Mouse (Mus musculus) forebrain, postnatal 0 days (tissue): Measurements from ENCODE around the gene Cyyr1. TPM values are rescaled to one million over a fixed set of nuclear protein-coding genes. Genes with fewer than 3 reads are reported as not detected.

ENCODE experiments used
- ATAC-seq: fragments of 200-750 bp; cut with Nextera tagmentation; 2 replicates; pipeline ENCODE4 v1.8.0; 2017; ENCODE audit warnings: mild to moderate bottlenecking, moderate library complexity
- DNase-seq: peaks from one replicate; pipeline ENCODE4 v3.0.0-alpha.2; 2015
- H3K27ac ChIP-seq: fragments of 300-500 bp; sonication (generic); 2 replicates; pipeline ENCODE4 v1.5.1; 2014; ENCODE audit warnings: low read depth, mild to moderate bottlenecking, antibody characterized with exemption, low read length, moderate library complexity, mixed read lengths
- H3K27me3 ChIP-seq: fragments of 300-500 bp; sonication (generic); 2 replicates; pipeline ENCODE4 v1.6.1; 2014; ENCODE audit warnings: mild to moderate bottlenecking, low read length, mixed read lengths; ENCODE audit not compliant: insufficient read depth
- H3K36me3 ChIP-seq: fragments of 300-500 bp; sonication (generic); 2 replicates; pipeline ENCODE4 v1.6.1; 2014; ENCODE audit warnings: mild to moderate bottlenecking, moderate library complexity; ENCODE audit not compliant: insufficient read depth
- H3K4me1 ChIP-seq: fragments of 300-500 bp; sonication (generic); 2 replicates; pipeline ENCODE4 v1.6.1; 2014; ENCODE audit warnings: antibody characterized with exemption; ENCODE audit not compliant: insufficient read depth
- H3K4me2 ChIP-seq: fragments of 300-500 bp; sonication (generic); 2 replicates; pipeline ENCODE4 v1.6.1; 2014; ENCODE audit warnings: low read depth, mild to moderate bottlenecking, moderate library complexity
- H3K4me3 ChIP-seq: fragments of 300-500 bp; sonication (generic); 2 replicates; pipeline ENCODE4 v1.5.1; 2014; ENCODE audit warnings: low read depth, low read length, mixed read lengths
- H3K9ac ChIP-seq: fragments of 300-500 bp; sonication (generic); 2 replicates; pipeline ENCODE4 v1.6.1; 2014; ENCODE audit warnings: mild to moderate bottlenecking
- H3K9me3 ChIP-seq: fragments of 300-500 bp; sonication (generic); 2 replicates; pipeline ENCODE4 v1.6.1; 2016; ENCODE audit warnings: low read length
- CTCF ChIP-seq: sonication (generic); IDR thresholded peaks from 2 replicates; pipeline ENCODE4 v1.5.1; 2016; ENCODE audit warnings: antibody characterized with exemption, control low read depth, low read depth
- WGBS: fragments of 180-500 bp; shearing (Covaris S2); extraction: QIAGEN DNeasy Blood & Tissue Kit; methylation state at CpG from one replicate; pipeline ENCODE4 v1.1.7; 2014; 5-methylcytosine and 5-hydroxymethylcytosine counted together
- polyA plus RNA-seq: library from polyadenylated mRNA; unstranded; fragments of >200 nt; fragmentation: Nextera tagmentation; extraction: Ambion mirVana; gene quantifications from 2 replicates; pipeline ENCODE4 v1.2.1, GENCODE M21; 2015
- total RNA-seq: library from RNA; depleted of rRNA; stranded (reverse); fragments of >200 nt; gene quantifications from 2 replicates; pipeline ENCODE4 v1.2.3, GENCODE M21; 2014; rRNA removed

Cyyr1 gene
- total and polyA plus RNA-seq, 2 experiments from 2014 or later = 1.3 to 2.1 TPM

- DNase-seq (peak; percentile 10), ATAC-seq (peak; percentile 51)
- no peak for TF ChIP-seq CTCF
- Histone ChIP-seq H3K4me1 (no peaks in the 10 kb centered on the region), H3K4me3 (no peak overlapping the region), H3K9me3 (no peaks in the 10 kb centered on the region), H3K27me3 (no peaks in the 10 kb centered on the region), H3K27ac (no peak overlapping the region), H3K9ac (no peak overlapping the region), H3K4me2 (no peak overlapping the region), H3K36me3 (no peaks in the 10 kb centered on the region)
- WGBS = 80% methylated on average over 3 of the region's 3 CpGs
Observed at GRCm38 (mm10) chr16:85415415-85415814, 137.8 kb downstream of the Cyyr1 start.

GRCm38 (mm10) chr16:85393430-85393948 is 159.7 kb downstream of the Cyyr1 start:
- ATAC-seq (no peak), DNase-seq (no peak)
- Histone ChIP-seq H3K27ac (no peak overlapping the region), H3K4me3 (no peak overlapping the region), H3K9ac (no peak overlapping the region), H3K4me1 (no peaks in the 10 kb centered on the region), H3K9me3 (no peaks in the 10 kb centered on the region), H3K27me3 (no peaks in the 10 kb centered on the region), H3K4me2 (no peak overlapping the region), H3K36me3 (no peaks in the 10 kb centered on the region)
- WGBS = 43% methylated on average over 4 of the region's 4 CpGs
- TF ChIP-seq CTCF = no peak

DNA sequence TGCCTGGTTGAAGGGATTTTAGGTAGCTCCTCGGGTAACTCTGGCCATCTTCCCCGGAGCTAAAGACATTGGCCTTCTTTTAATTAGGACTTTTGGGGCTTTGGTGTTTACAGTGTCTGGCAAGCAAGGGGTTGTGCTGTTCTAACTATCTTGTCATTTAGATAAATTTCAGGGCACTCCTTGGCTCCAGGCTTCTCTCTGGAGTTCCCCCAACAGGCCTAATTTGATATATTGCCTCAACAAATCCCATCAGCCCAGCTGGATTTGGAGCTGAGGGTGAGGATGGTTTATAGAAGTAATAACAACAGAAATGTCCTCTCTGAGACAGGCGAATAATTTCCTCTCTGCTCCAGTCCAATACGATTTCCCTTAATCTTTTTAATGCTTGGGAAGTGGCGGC is 166.4 kb downstream of the Cyyr1 start:
- H3K36me3 ChIP-seq = no peaks in the 10 kb centered on the region
- no peaks in the 10 kb centered on the region for H3K9me3 ChIP-seq
- 67% methylated on average over 5 of the region's 5 CpGs for WGBS
- TF ChIP-seq CTCF = no peak
- H3K4me2 ChIP-seq = no peak overlapping the region
- ATAC-seq (no peak), DNase-seq (no peak)
- H3K9ac ChIP-seq = no peak overlapping the region
- no peak overlapping the region for H3K4me3 ChIP-seq
- H3K4me1 ChIP-seq = no peaks in the 10 kb centered on the region
- H3K27me3 ChIP-seq = no peaks in the 10 kb centered on the region
- no peak overlapping the region for H3K27ac ChIP-seq

Other genes with a start within 250 kb of the Cyyr1 start
- 12.5 and 13.8 TPM in 2 replicates for gene Adamts1, start 249.7 kb upstream of the Cyyr1 start, total RNA-seq
- 3.7 and 5.1 TPM in 2 replicates for gene Adamts1, start 249.7 kb upstream of the Cyyr1 start, polyA plus RNA-seq